Mouse (Mus musculus) CD8-positive naive resting alpha-beta T cell, adult 2 months (primary cell): ENCODE data around the gene Pla1a.

Experiments used
- DNase-seq, 2 experiments: peaks; one replicate each; pipeline ENCODE4 v3.0.0; 2022; ENCODE audit warnings: low read depth in 2 of 2, low spot score in 2 of 2

Gene Pla1a

GRCm38 (mm10) chr16:38346529-38347325 lies 86.2 kb downstream of the Pla1a start, which contains the start of the genes Cox17 and Gm21987:
Cox17 (plus strand) TSS chr16:38346991.
Gm21987 (plus strand) TSS chr16:38347040.
- DNase-seq: peak; percentile 86 to 91
